Mouse (Mus musculus): ENCODE measurements around the gene Vmn1r16. TPM values are rescaled to one million over a fixed set of nuclear protein-coding genes. Genes with fewer than 3 reads are reported as not detected.
"Not testable (repeated sequence)": the region's sequence is repeated elsewhere in the genome, so short reads cannot be mapped to it uniquely, and the experiment has no call there.

The Vmn1r16 gene
- total RNA-seq (2021), result not detected
- long read RNA-seq, experiment 1, result 0 reads
- long read RNA-seq, experiment 2, result 0 reads

- no peak for DNase-seq (ENCODE audit: low spot score in 2 of 2)
Measured at GRCm38 (mm10) chr6:57329394-57329793, at the start of gene Vmn1r16. Gene Vmn1r16 (minus strand): TSS chr6:57329494.

GRCm38 (mm10) chr6:57367496-57367895 is 38.2 kb upstream of the Vmn1r16 start:
- no peak for DNase-seq (ENCODE audit: low spot score in 2 of 2)

GRCm38 (mm10) chr6:57365866-57366265 is 36.6 kb upstream of the Vmn1r16 start:
- not testable (repeated sequence) for DNase-seq (ENCODE audit: low spot score in 2 of 2)

- no peak for DNase-seq (ENCODE audit: low spot score in 2 of 2)
Measured at GRCm38 (mm10) chr6:57363627-57364026, 34.3 kb upstream of the Vmn1r16 start, which contains the start of gene Vmn1r17. Gene Vmn1r17 (minus strand): TSS chr6:57363727.

DNA sequence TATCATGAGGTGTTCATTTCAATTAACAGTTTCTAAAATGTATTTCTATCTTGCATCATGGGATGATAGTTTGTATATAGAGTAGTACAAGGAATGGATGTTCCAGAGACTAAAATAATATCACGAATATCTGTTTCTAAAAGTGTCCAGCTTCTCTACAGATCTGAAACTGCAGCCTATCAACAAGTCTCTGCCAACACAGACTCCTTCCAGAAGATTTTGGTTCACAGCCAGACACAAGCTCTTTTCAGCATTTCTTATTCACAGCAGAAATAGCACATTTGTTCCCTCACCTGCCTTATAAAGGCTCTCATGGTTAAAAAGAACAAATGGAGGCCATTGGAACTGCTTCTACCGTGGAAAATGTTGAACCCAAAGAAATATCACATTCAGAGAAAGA is 27.6 kb upstream of the Vmn1r16 start:
- no peak for DNase-seq (ENCODE audit: low spot score in 2 of 2)

- DNase-seq (ENCODE audit: low spot score in 2 of 2), result no peak
Measured at GRCm38 (mm10) chr6:57326176-57326575, 3.1 kb downstream of the Vmn1r16 start.

DNA sequence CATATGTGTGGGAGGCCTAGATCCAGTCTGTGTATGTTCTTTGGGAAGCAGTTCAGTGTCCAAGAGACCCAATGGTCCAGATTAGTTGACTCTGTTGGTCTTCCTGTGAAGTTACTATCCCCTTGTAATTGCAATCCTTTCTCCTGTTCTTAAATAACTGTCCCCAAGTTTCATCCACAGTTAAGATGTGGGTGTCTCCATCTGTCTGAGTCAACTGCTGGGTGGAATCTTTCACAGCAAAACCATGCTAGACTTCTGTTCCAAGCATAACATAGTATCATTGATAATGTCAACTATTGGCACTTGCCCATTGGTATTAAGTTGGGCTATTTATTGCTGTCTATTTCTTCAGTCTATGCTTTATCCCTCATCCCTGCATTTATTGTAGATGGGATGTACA is 50.3 kb downstream of the Vmn1r16 start:
- no peak for DNase-seq (ENCODE audit: low spot score in 2 of 2)

DNA sequence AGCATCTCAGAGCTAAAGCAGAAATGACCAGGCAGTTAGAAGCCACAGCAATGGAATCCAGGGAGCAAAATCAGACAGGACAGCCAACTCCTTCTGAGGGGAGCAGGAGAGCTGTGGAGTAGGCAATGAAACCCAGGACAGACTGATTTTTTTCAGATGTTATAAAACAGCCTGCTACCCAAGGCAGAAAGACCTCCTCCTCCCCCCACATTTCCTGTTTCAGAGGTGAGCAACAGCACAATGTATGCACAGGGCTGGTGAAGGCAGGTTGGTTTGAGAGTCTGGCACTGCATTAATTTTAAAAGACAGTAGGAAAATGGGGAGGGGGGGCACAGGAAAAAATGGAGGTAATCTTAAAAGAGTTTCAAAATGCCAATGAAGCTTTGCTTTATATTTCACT is 56.8 kb downstream of the Vmn1r16 start:
- DNase-seq (ENCODE audit: low spot score in 2 of 2), result no peak

DNA sequence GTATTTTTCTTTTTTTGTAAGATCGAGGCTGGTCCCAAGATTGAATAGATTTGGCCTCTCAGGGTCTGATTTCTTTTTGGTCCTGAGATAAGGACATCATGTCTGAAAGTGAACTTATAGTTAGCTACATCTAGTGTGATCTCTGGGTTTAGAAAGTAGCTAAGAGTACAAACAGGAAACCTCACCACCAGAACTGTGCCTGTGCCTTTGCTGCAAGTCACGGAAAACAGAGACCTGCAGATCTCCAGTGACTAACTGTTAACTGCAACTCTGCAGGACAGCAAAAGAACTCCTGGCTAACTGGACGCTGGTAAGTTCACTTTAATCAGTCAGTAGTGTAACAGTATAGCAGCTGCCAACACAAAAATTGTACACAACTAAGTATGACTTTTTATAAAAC is 57.4 kb downstream of the Vmn1r16 start:
- no peak for DNase-seq (ENCODE audit: low spot score in 2 of 2)

Other genes with a start within 250 kb of the Vmn1r16 start
- not detected for gene Vmn1r10, start 220.0 kb downstream of the Vmn1r16 start, total RNA-seq (2021)
- not detected for gene Vmn1r11, start 196.0 kb downstream of the Vmn1r16 start, total RNA-seq (2021)
- gene Vmn1r12, start 172.6 kb downstream of the Vmn1r16 start, total RNA-seq (2021), result not detected
- not detected for gene Vmn1r13, start 126.2 kb downstream of the Vmn1r16 start, total RNA-seq (2021)
- not detected for gene Vmn1r14, start 97.8 kb downstream of the Vmn1r16 start, total RNA-seq (2021)
- not detected for gene Vmn1r15, start 71.5 kb downstream of the Vmn1r16 start, total RNA-seq (2021)
- gene Vmn1r17, start 34.2 kb upstream of the Vmn1r16 start, total RNA-seq (2021), result not detected
- gene Vmn1r18, start 66.3 kb upstream of the Vmn1r16 start, total RNA-seq (2021), result under 1 TPM; 0.05 TPM
- gene Vmn1r19, start 74.3 kb upstream of the Vmn1r16 start, total RNA-seq (2021), result not detected
- gene Vmn1r20, start 99.4 kb upstream of the Vmn1r16 start, total RNA-seq (2021), result not detected
- 10 to 100 TPM; 44.7 to 49.7 TPM for gene Ppm1k, start 206.0 kb upstream of the Vmn1r16 start, total RNA-seq (2021)

Data from layer of hippocampus, postnatal 14 days (tissue).